In the genomic region with DNA sequence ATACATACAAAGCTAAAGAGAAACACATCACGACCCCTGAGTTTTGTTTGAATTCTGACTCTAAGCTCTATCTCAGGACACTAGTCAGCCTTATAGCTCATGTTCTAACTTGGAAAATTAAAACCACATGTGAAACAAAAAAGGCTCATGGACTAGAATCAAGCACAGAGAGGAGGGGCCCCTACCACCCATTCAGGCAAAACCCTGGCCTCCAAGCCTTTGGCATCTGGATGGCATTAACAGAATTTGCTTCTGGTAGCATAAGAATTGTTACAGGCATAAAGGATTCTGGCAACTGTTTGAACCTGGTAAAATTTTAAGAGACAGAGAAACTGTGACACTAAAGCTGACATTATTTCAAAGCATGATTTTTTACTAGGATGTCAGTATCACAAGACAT, we compare ENCODE assay signal across 16 mouse cellular contexts.
DNase-seq lines count a peak whose midpoint lies in the region; ATAC-seq lines count a peak whose summit lies in the region.
"Had no signal": no experiment of that assay in that cellular context is flagged by ENCODE, and none has a peak within 500 bp of the region (broad histone marks: within the 10 kb centered on the region; RNA-seq: fewer than 3 reads in every experiment).

No protein-coding gene starts in this region.

- no peak overlapping the region for H3K9ac ChIP-seq in neural tube, embryonic 15.5 days (replicated peaks)
- H3K9ac ChIP-seq in embryonic facial prominence, embryonic 11.5 days (replicated peaks; ENCODE audit: low read length): no peak overlapping the region
- H3K9ac ChIP-seq in limb, embryonic 11.5 days (ENCODE audit: low read length): no peak overlapping the region
- H3K9ac ChIP-seq: heart, embryonic 13.5 days had no signal

- H3K36me3 ChIP-seq in neural tube, embryonic 15.5 days: no peaks in the 10 kb centered on the region
- H3K36me3 ChIP-seq in embryonic facial prominence, embryonic 11.5 days (replicated peaks; ENCODE audit: control insufficient read depth, insufficient read depth, low read depth, low read length): no peaks in the 10 kb centered on the region
- H3K36me3 ChIP-seq in limb, embryonic 11.5 days (ENCODE audit: control insufficient read depth, insufficient read depth, low read length): no peaks in the 10 kb centered on the region
- H3K36me3 ChIP-seq: heart, embryonic 13.5 days had no signal

- H3K27me3 ChIP-seq in neural tube, embryonic 15.5 days (replicated peaks): no peaks in the 10 kb centered on the region
- H3K27me3 ChIP-seq in embryonic facial prominence, embryonic 11.5 days (ENCODE audit: control insufficient read depth, insufficient read depth, low read length): no peaks in the 10 kb centered on the region
- no peaks in the 10 kb centered on the region for H3K27me3 ChIP-seq in limb, embryonic 11.5 days (ENCODE audit: control insufficient read depth, insufficient read depth, low read length)
- H3K27me3 ChIP-seq: CH12.LX; heart, embryonic 13.5 days; megakaryocyte, embryonic 14.5 days had no signal

- no peak overlapping the region for H3K27ac ChIP-seq in neural tube, embryonic 15.5 days (replicated peaks)
- H3K27ac ChIP-seq in embryonic facial prominence, embryonic 11.5 days (replicated peaks; ENCODE audit: low read depth, low read length): peak overlapping the region; percentile 43; the same call in 1 of the 2 replicates
- H3K27ac ChIP-seq in limb, embryonic 11.5 days (replicated peaks; ENCODE audit: low read depth, low read length): no peak overlapping the region
- H3K27ac ChIP-seq: heart, embryonic 13.5 days had no signal

- 92% methylated on average over 1 of the region's 1 CpGs for WGBS in neural tube, embryonic 15.5 days
- 24% methylated on average over 1 of the region's 1 CpGs for WGBS in embryonic facial prominence, embryonic 11.5 days
- 14% methylated on average over 1 of the region's 1 CpGs for WGBS in limb, embryonic 11.5 days

- no peak overlapping the region for H3K4me3 ChIP-seq in neural tube, embryonic 15.5 days (replicated peaks)
- H3K4me3 ChIP-seq in embryonic facial prominence, embryonic 11.5 days (ENCODE audit: low read depth, low read length): no peak overlapping the region
- H3K4me3 ChIP-seq in limb, embryonic 11.5 days (ENCODE audit: low read depth, low read length): no peak overlapping the region
- H3K4me3 ChIP-seq: heart, embryonic 13.5 days; megakaryocyte, embryonic 14.5 days had no signal

- H3K9me3 ChIP-seq in neural tube, embryonic 15.5 days (replicated peaks): no peaks in the 10 kb centered on the region
- H3K9me3 ChIP-seq in embryonic facial prominence, embryonic 11.5 days (replicated peaks; ENCODE audit: control insufficient read depth, low read length): no peaks in the 10 kb centered on the region
- no peaks in the 10 kb centered on the region for H3K9me3 ChIP-seq in limb, embryonic 11.5 days (ENCODE audit: control insufficient read depth, low read length)
- H3K9me3 ChIP-seq: heart, embryonic 13.5 days; megakaryocyte, embryonic 14.5 days had no signal

- DNase-seq in neural tube, embryonic 10.5 days (ENCODE audit: extremely low spot score, low spot score): peak; percentile 24
- DNase-seq in embryonic facial prominence, embryonic 11.5 days (ENCODE audit: low spot score): peak; percentile 96
- DNase-seq in limb, embryonic 11.5 days (ENCODE audit: low spot score): peak; percentile 78
- DNase-seq in retina, postnatal 7 days (ENCODE audit: low read depth, low spot score): peak; percentile 0
- DNase-seq in testis, postnatal 10 days (ENCODE audit: low spot score): no peak
- DNase-seq in layer of hippocampus, adult 9-10 months (ENCODE audit: low spot score): no peak
- DNase-seq: adrenal gland, adult 8-10 months; left cerebral cortex, postnatal 4 days; lung, adult 2 months; spleen, adult 18-20 months; thymus, adult 18-20 months had no signal

- H3K4me1 ChIP-seq in neural tube, embryonic 15.5 days: no peaks in the 10 kb centered on the region
- H3K4me1 ChIP-seq in embryonic facial prominence, embryonic 11.5 days (ENCODE audit: control insufficient read depth, insufficient read depth, low read length): no peaks in the 10 kb centered on the region
- no peaks in the 10 kb centered on the region; the same call in 1 of the 2 replicates for H3K4me1 ChIP-seq in limb, embryonic 11.5 days (ENCODE audit: control insufficient read depth, insufficient read depth, low read length)
- H3K4me1 ChIP-seq: heart, embryonic 13.5 days; megakaryocyte, embryonic 14.5 days had no signal

- ATAC-seq in neural tube, embryonic 15.5 days (ENCODE audit: low FRiP score): no peak
- ATAC-seq in embryonic facial prominence, embryonic 11.5 days (replicated peaks; ENCODE audit: insufficient number of reproducible peaks, low FRiP score, low TSS enrichment, low read depth): peak; percentile 96
- ATAC-seq in limb, embryonic 11.5 days (ENCODE audit: insufficient number of reproducible peaks, low FRiP score, low TSS enrichment, low read depth): peak; percentile 95
- no peak for ATAC-seq in erythroblast, adult 5-6 weeks (replicated peaks; ENCODE audit: low FRiP score, poor library complexity, severe bottlenecking)

- H3K4me2 ChIP-seq in neural tube, embryonic 15.5 days: no peak overlapping the region
- H3K4me2 ChIP-seq in embryonic facial prominence, embryonic 11.5 days (ENCODE audit: low read depth, low read length): no peak overlapping the region
- H3K4me2 ChIP-seq in limb, embryonic 11.5 days (ENCODE audit: low read depth, severe bottlenecking): no peak overlapping the region
- H3K4me2 ChIP-seq: heart, embryonic 13.5 days had no signal

Comparison
In these comparisons a context has a peak if more than half of its experiments do, and no peak if none do; other contexts are left out.
1. DNase-seq: peak in neural tube, embryonic 10.5 days (single experiment), embryonic facial prominence, embryonic 11.5 days (single experiment), limb, embryonic 11.5 days (single experiment) and retina, postnatal 7 days (single experiment); none in testis, postnatal 10 days (single experiment) and layer of hippocampus, adult 9-10 months (single experiment).
2. ATAC-seq: peak in embryonic facial prominence, embryonic 11.5 days (single experiment) and limb, embryonic 11.5 days (single experiment); none in neural tube, embryonic 15.5 days (single experiment) and erythroblast, adult 5-6 weeks (single experiment).